Mouse (Mus musculus) forebrain, embryonic 11.5 days (tissue): ENCODE data around the gene Metrnl. TPM values are rescaled to one million over a fixed set of nuclear protein-coding genes. Genes with fewer than 3 reads are reported as not detected.

Experiments used
- ATAC-seq: fragments of 200-750 bp; cut with Nextera tagmentation; replicated peaks from 2 replicates; pipeline ENCODE4 v1.8.0; 2017; ENCODE audit warnings: moderate TSS enrichment; ENCODE audit not compliant: low FRiP score
- DNase-seq: peaks from one replicate; pipeline ENCODE4 v3.0.0-alpha.2; 2017; ENCODE audit warnings: low spot score
- H3K27ac ChIP-seq: fragments of 300-500 bp; sonication (generic); 2 replicates; pipeline ENCODE4 v1.5.1; 2014; ENCODE audit warnings: low read depth, low read length
- H3K27me3 ChIP-seq: fragments of 300-500 bp; sonication (generic); 2 replicates; pipeline ENCODE4 v1.6.1; 2014; ENCODE audit warnings: mild to moderate bottlenecking, low read length, mixed read lengths; ENCODE audit not compliant: control insufficient read depth, insufficient read depth
- H3K36me3 ChIP-seq: fragments of 300-500 bp; sonication (generic); 2 replicates; pipeline ENCODE4 v1.6.1; 2014; ENCODE audit warnings: mild to moderate bottlenecking, low read length, moderate library complexity, mixed read lengths; ENCODE audit not compliant: control insufficient read depth, insufficient read depth
- H3K4me1 ChIP-seq: fragments of 300-500 bp; sonication (generic); replicated peaks from 2 replicates; pipeline ENCODE4 v1.6.1; 2014; ENCODE audit warnings: low read length, mixed read lengths; ENCODE audit not compliant: control insufficient read depth, insufficient read depth
- H3K4me2 ChIP-seq: fragments of 300-500 bp; sonication (generic); 2 replicates; pipeline ENCODE4 v1.6.1; 2014; ENCODE audit warnings: low read depth, mild to moderate bottlenecking, low read length, moderate library complexity, mixed read lengths; ENCODE audit not compliant: severe bottlenecking
- H3K4me3 ChIP-seq: fragments of 300-500 bp; sonication (generic); 2 replicates; pipeline ENCODE4 v1.5.1; 2014; ENCODE audit warnings: low read depth, low read length
- H3K9ac ChIP-seq: fragments of 300-500 bp; sonication (generic); 2 replicates; pipeline ENCODE4 v1.6.1; 2014; ENCODE audit warnings: low read length
- H3K9me3 ChIP-seq: fragments of 300-500 bp; sonication (generic); 2 replicates; pipeline ENCODE4 v1.6.1; 2016; ENCODE audit warnings: low read length, mixed read lengths; ENCODE audit not compliant: control insufficient read depth
- WGBS: fragments of 180-500 bp; shearing (Covaris S2); extraction: QIAGEN DNeasy Blood & Tissue Kit; methylation state at CpG from one replicate; pipeline ENCODE4 v1.1.7; 2014; 5-methylcytosine and 5-hydroxymethylcytosine counted together
- polyA plus RNA-seq: library from polyadenylated mRNA; unstranded; fragments of >200 nt; fragmentation: Nextera tagmentation; extraction: Ambion mirVana; gene quantifications from 2 replicates; pipeline ENCODE4 v1.2.1, GENCODE M21; 2014

Gene Metrnl
- polyA plus RNA-seq, 1 experiment from 2014 or later: 4.8 TPM

GRCm38 (mm10) chr11:121695304-121696064 lies 5.9 kb upstream of the Metrnl start:
- H3K36me3 ChIP-seq: no peaks in the 10 kb centered on the region
- H3K27ac ChIP-seq: no peak overlapping the region
- H3K9ac ChIP-seq: no peak overlapping the region
- no peak overlapping the region for H3K4me3 ChIP-seq
- H3K9me3 ChIP-seq: no peaks in the 10 kb centered on the region
- DNase-seq: no peak
- H3K4me2 ChIP-seq: no peak overlapping the region
- no peaks in the 10 kb centered on the region for H3K4me1 ChIP-seq
- WGBS: 82% methylated on average over 5 of the region's 5 CpGs
- H3K27me3 ChIP-seq: no peaks in the 10 kb centered on the region; the same call in 1 of the 2 replicates
- ATAC-seq: no peak

GRCm38 (mm10) chr11:121697271-121697670 lies 4.1 kb upstream of the Metrnl start:
- DNase-seq (no peak), ATAC-seq (no peak)

GRCm38 (mm10) chr11:121698381-121698955 lies 2.9 kb upstream of the Metrnl start:
- Histone ChIP-seq H3K9me3 (no peaks in the 10 kb centered on the region), H3K27me3 (peaks cover 7% of the 10 kb centered on the region), H3K4me2 (no peak overlapping the region), H3K4me3 (no peak overlapping the region), H3K27ac (no peak overlapping the region), H3K9ac (no peak overlapping the region), H3K36me3 (no peaks in the 10 kb centered on the region), H3K4me1 (peaks cover 2% of the 10 kb centered on the region; the same call in 1 of the 2 replicates)
- 80% methylated on average over 5 of the region's 5 CpGs for WGBS
- no peak for DNase-seq
- ATAC-seq: no peak

More at GRCm38 (mm10) chr11:121697271-121697670, 4.1 kb upstream of the Metrnl start:
- H3K36me3 ChIP-seq: no peaks in the 10 kb centered on the region
- H3K4me1 ChIP-seq: no peaks in the 10 kb centered on the region
- no peak overlapping the region for H3K27ac ChIP-seq
- 83% methylated on average over 4 of the region's 4 CpGs for WGBS
- H3K4me3 ChIP-seq: no peak overlapping the region
- no peak overlapping the region for H3K4me2 ChIP-seq
- H3K27me3 ChIP-seq: no peaks in the 10 kb centered on the region; the same call in 1 of the 2 replicates
- H3K9me3 ChIP-seq: no peaks in the 10 kb centered on the region
- H3K9ac ChIP-seq: no peak overlapping the region

GRCm38 (mm10) chr11:121702111-121702894 lies 959 bp downstream of the Metrnl start:
- peaks cover 2% of the 10 kb centered on the region; the same call in 1 of the 2 replicates for H3K4me1 ChIP-seq
- H3K36me3 ChIP-seq: no peaks in the 10 kb centered on the region
- peak overlapping the region; percentile 97 for H3K4me2 ChIP-seq
- peak overlapping the region; percentile 64 for H3K9ac ChIP-seq
- peaks cover 20% of the 10 kb centered on the region for H3K27me3 ChIP-seq
- no peaks in the 10 kb centered on the region for H3K9me3 ChIP-seq
- WGBS: under 1% methylated on average over 68 of the region's 69 CpGs
- no peak overlapping the region for H3K27ac ChIP-seq
- peak; percentile 87 for ATAC-seq
- DNase-seq: peak; percentile 85
- peak overlapping the region; percentile 61 for H3K4me3 ChIP-seq

GRCm38 (mm10) chr11:121702895-121703618 lies 1.7 kb downstream of the Metrnl start:
- peaks cover 20% of the 10 kb centered on the region for H3K27me3 ChIP-seq
- H3K36me3 ChIP-seq: no peaks in the 10 kb centered on the region
- peaks cover 2% of the 10 kb centered on the region; the same call in 1 of the 2 replicates for H3K4me1 ChIP-seq
- peak overlapping the region; percentile 97 for H3K4me2 ChIP-seq
- peak overlapping the region; percentile 64; the same call in 1 of the 2 replicates for H3K9ac ChIP-seq
- H3K4me3 ChIP-seq: peak overlapping the region; percentile 61
- no peaks in the 10 kb centered on the region for H3K9me3 ChIP-seq
- peak; percentile 14; the same call in 1 of the 2 replicates for ATAC-seq
- H3K27ac ChIP-seq: no peak overlapping the region
- DNase-seq: peak; percentile 59
- under 1% methylated on average over 40 of the region's 40 CpGs for WGBS

GRCm38 (mm10) chr11:121703619-121704215 lies 2.4 kb downstream of the Metrnl start:
- peaks cover 2% of the 10 kb centered on the region; the same call in 1 of the 2 replicates for H3K4me1 ChIP-seq
- no peaks in the 10 kb centered on the region for H3K36me3 ChIP-seq
- DNase-seq (no peak), ATAC-seq (no peak)
- H3K9me3 ChIP-seq: no peaks in the 10 kb centered on the region
- 12% methylated on average over 16 of the region's 16 CpGs for WGBS
- H3K27me3 ChIP-seq: peaks cover 20% of the 10 kb centered on the region
- H3K9ac ChIP-seq: no peak overlapping the region
- peak overlapping the region; percentile 97 for H3K4me2 ChIP-seq
- no peak overlapping the region for H3K27ac ChIP-seq
- H3K4me3 ChIP-seq: peak overlapping the region; percentile 61

- no peak for DNase-seq
- no peaks in the 10 kb centered on the region for H3K9me3 ChIP-seq
- no peak overlapping the region for H3K27ac ChIP-seq
- WGBS: 51% methylated on average over 7 of the region's 7 CpGs
- no peak overlapping the region for H3K4me2 ChIP-seq
- H3K9ac ChIP-seq: no peak overlapping the region
- peaks cover 20% of the 10 kb centered on the region for H3K27me3 ChIP-seq
- no peaks in the 10 kb centered on the region for H3K36me3 ChIP-seq
- no peak for ATAC-seq
- peaks cover 2% of the 10 kb centered on the region; the same call in 1 of the 2 replicates for H3K4me1 ChIP-seq
- no peak overlapping the region for H3K4me3 ChIP-seq
These were observed 5.2 kb downstream of the Metrnl start for GRCm38 (mm10) chr11:121706521-121707005.
